In genomic region chr19:37690716-37691115, GRCm38 (mm10) we compare ENCODE assay signal across 11 mouse cellular contexts. TPM values are rescaled to one million over a fixed set of nuclear protein-coding genes. Genes with fewer than 3 reads are reported as not detected.
DNase-seq lines count a peak whose midpoint lies in the region; ATAC-seq and TF ChIP-seq lines count a peak whose summit lies in the region.
"Had no signal": no experiment of that assay in that cellular context is flagged by ENCODE, and none has a peak within 500 bp of the region (broad histone marks: within the 10 kb centered on the region; RNA-seq: fewer than 3 reads in every experiment).

No protein-coding gene starts in this region.

- no peak overlapping the region for H3K27ac ChIP-seq in limb, embryonic 14.5 days (replicated peaks; ENCODE audit: low read depth, low read length)
- no peak overlapping the region for H3K27ac ChIP-seq in stomach, embryonic 16.5 days (ENCODE audit: low read length)
- H3K27ac ChIP-seq: liver, embryonic 13.5 days had no signal

- H3K4me3 ChIP-seq in limb, embryonic 14.5 days (replicated peaks; ENCODE audit: low read length): no peak overlapping the region; the same call in 1 of the 2 replicates
- no peak overlapping the region for H3K4me3 ChIP-seq in stomach, embryonic 16.5 days (replicated peaks; ENCODE audit: low read length)
- H3K4me3 ChIP-seq: liver, embryonic 13.5 days had no signal

- no peaks in the 10 kb centered on the region for H3K36me3 ChIP-seq in limb, embryonic 14.5 days (ENCODE audit: control insufficient read depth, insufficient read depth, low read length)
- no peaks in the 10 kb centered on the region for H3K36me3 ChIP-seq in stomach, embryonic 16.5 days (ENCODE audit: control insufficient read depth, insufficient read depth, low read length)

- H3K9me3 ChIP-seq in limb, embryonic 14.5 days (ENCODE audit: control insufficient read depth, low read length): no peaks in the 10 kb centered on the region
- no peaks in the 10 kb centered on the region for H3K9me3 ChIP-seq in stomach, embryonic 16.5 days (replicated peaks; ENCODE audit: control insufficient read depth, low read length)
- H3K9me3 ChIP-seq: liver, embryonic 13.5 days had no signal

- DNase-seq in cerebellum, postnatal 10 days: peak; percentile 36 to 38
- no peak for DNase-seq in cerebellum, postnatal 36 days
- peak; percentile 22 for DNase-seq in lung, postnatal 10 days
- no peak for DNase-seq in lung, adult 18-20 months
- no peak for DNase-seq in limb, embryonic 14.5 days (ENCODE audit: low spot score)
- no peak for DNase-seq in spleen, postnatal 14 days (ENCODE audit: low spot score in 2 of 2)
- DNase-seq in layer of hippocampus, postnatal 25 days (ENCODE audit: extremely low spot score in 1 of 2, low spot score in 1 of 2): no peak
- DNase-seq: cerebellum, adult 11-12 months; liver, embryonic 13.5 days; spleen, adult 18-20 months had no signal

- no peak overlapping the region for H3K9ac ChIP-seq in limb, embryonic 14.5 days (ENCODE audit: low read depth, low read length, severe bottlenecking)
- no peak overlapping the region for H3K9ac ChIP-seq in stomach, embryonic 16.5 days (ENCODE audit: low read length)
- H3K9ac ChIP-seq: liver, embryonic 13.5 days had no signal

- WGBS in limb, embryonic 14.5 days: 3% methylated on average over 29 of the region's 29 CpGs
- 5% methylated on average over 29 of the region's 29 CpGs for WGBS in stomach, embryonic 16.5 days

- no peak for TF ChIP-seq POLR2A in limb, embryonic 14.5 days (IDR thresholded peaks at IDR 0.05; ENCODE audit: borderline replicate concordance, extremely low read depth, insufficient read depth, insufficient read length)

- 0 out of 2 replicates have a peak overlapping the region, but pooled peaks have one; percentile 26 for H3K4me2 ChIP-seq in limb, embryonic 14.5 days (replicated peaks; ENCODE audit: low read depth, low read length, severe bottlenecking)
- H3K4me2 ChIP-seq in stomach, embryonic 16.5 days (ENCODE audit: low read depth, low read length): no peak overlapping the region
- H3K4me2 ChIP-seq: liver, embryonic 13.5 days had no signal

- no peak; the same call in 1 of the 2 replicates for ATAC-seq in limb, embryonic 14.5 days (ENCODE audit: low FRiP score, low read depth)
- ATAC-seq in stomach, embryonic 16.5 days (ENCODE audit: insufficient read depth, low FRiP score): 0 out of 2 replicates have a peak, but pooled peaks have one; percentile 18

- peaks cover 100% of the 10 kb centered on the region for H3K27me3 ChIP-seq in limb, embryonic 14.5 days (ENCODE audit: control insufficient read depth, insufficient read depth, low read length)
- H3K27me3 ChIP-seq in stomach, embryonic 16.5 days (ENCODE audit: control insufficient read depth, insufficient read depth, low read length): peaks cover 100% of the 10 kb centered on the region

- peaks cover 11% of the 10 kb centered on the region; the same call in 1 of the 2 replicates for H3K4me1 ChIP-seq in limb, embryonic 14.5 days (ENCODE audit: control insufficient read depth, insufficient read depth, low read length)
- peaks cover 6% of the 10 kb centered on the region; the same call in 1 of the 2 replicates for H3K4me1 ChIP-seq in stomach, embryonic 16.5 days (ENCODE audit: control insufficient read depth, insufficient read depth, low read length)

RNA-seq across cellular contexts. Expression of gene Cyp26c1, which starts 5.3 kb away (rescaled TPM):
- 0.09 and 0.12 TPM in 2 replicates for polyA plus RNA-seq in limb, embryonic 14.5 days (2012; rRNA removed)
- polyA plus RNA-seq in limb, embryonic 14.5 days (2014; fragmentation: Nextera tagmentation; extraction: Ambion mirVana): 0.18 and 0.21 TPM in 2 replicates
- polyA plus RNA-seq in stomach, embryonic 16.5 days (2015; fragmentation: Nextera tagmentation; extraction: Ambion mirVana): not detected in 2 replicates
- total RNA-seq in layer of hippocampus, postnatal 25 days (2021): under 1 TPM; 0.15 to 0.28 TPM
- polyA plus RNA-seq: liver, embryonic 13.5 days had no signal

RNA-seq across cellular contexts. Expression of gene Cyp26a1, which starts 6.9 kb away (rescaled TPM):
- 6.6 and 8.3 TPM in 2 replicates for polyA plus RNA-seq in limb, embryonic 14.5 days (2012; rRNA removed)
- polyA plus RNA-seq in limb, embryonic 14.5 days (2014; fragmentation: Nextera tagmentation; extraction: Ambion mirVana): 3.0 and 3.4 TPM in 2 replicates
- 5.7 and 6.0 TPM in 2 replicates for polyA plus RNA-seq in stomach, embryonic 16.5 days (2015; fragmentation: Nextera tagmentation; extraction: Ambion mirVana)
- total RNA-seq in layer of hippocampus, postnatal 25 days (2021): under 1 TPM; 0.26 to 0.86 TPM

Comparison
In these comparisons a context has a peak if more than half of its experiments do, and no peak if none do; other contexts are left out.
1. DNase-seq: peak in cerebellum, postnatal 10 days (2 of 2) and lung, postnatal 10 days (single experiment); none in cerebellum, postnatal 36 days (0 of 2), lung, adult 18-20 months (0 of 2), limb, embryonic 14.5 days (single experiment), spleen, postnatal 14 days (0 of 2) and layer of hippocampus, postnatal 25 days (0 of 2).